Mouse (Mus musculus) olfactory bulb, adult 2 months (tissue): ENCODE results near the gene Lasp1.

Experiments used
- CTCF ChIP-seq: fragments of 200-500 bp; IDR thresholded peaks from 2 replicates; pipeline ENCODE4 v1.5.1; 2012; ENCODE audit warnings: low read depth, mild to moderate bottlenecking, low read length, moderate library complexity; ENCODE audit not compliant: insufficient read depth
- POLR2A ChIP-seq: fragments of 200-500 bp; IDR thresholded peaks from 2 replicates; pipeline ENCODE4 v1.6.1; 2012; ENCODE audit warnings: mild to moderate bottlenecking, low read depth, low read length, moderate library complexity; ENCODE audit not compliant: insufficient read depth

DNA sequence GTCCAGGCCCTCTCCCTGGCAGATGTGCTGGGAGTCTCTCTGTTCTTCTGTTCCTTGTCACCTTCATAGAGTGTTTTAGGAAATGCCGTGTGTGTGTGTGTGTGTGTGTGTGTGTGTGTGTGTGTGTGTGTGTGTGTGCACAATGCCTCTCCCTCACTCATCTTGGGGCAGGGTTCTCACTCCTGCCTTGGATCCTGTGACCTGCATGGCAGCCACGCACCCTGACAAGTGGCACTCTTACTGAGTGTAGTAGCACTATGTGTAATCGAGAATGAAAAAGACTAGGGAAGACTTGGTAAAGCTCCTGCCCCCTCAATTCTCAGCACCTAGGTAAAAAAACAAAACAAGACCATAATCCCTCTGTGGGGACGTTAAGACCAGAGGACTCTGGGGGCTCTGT lies 20.3 kb downstream of the Lasp1 start:
- TF ChIP-seq CTCF = no peak
- TF ChIP-seq POLR2A = no peak
